Mouse (Mus musculus) midbrain, embryonic 12.5 days (tissue): ENCODE data around the gene Ube2e1. TPM values are rescaled to one million over a fixed set of nuclear protein-coding genes. Genes with fewer than 3 reads are reported as not detected.

Source experiments
- ATAC-seq: fragments of 200-750 bp; cut with Nextera tagmentation; 2 replicates; pipeline ENCODE4 v1.8.0; 2017; ENCODE audit warnings: low read depth, moderate TSS enrichment, moderate library complexity; ENCODE audit not compliant: low FRiP score
- H3K27ac ChIP-seq: fragments of 300-500 bp; sonication (generic); replicated peaks from 2 replicates; pipeline ENCODE4 v1.5.1; 2016; ENCODE audit warnings: mild to moderate bottlenecking
- H3K27me3 ChIP-seq: fragments of 300-500 bp; sonication (generic); 2 replicates; pipeline ENCODE4 v1.6.1; 2016; ENCODE audit warnings: mild to moderate bottlenecking
- H3K36me3 ChIP-seq: fragments of 300-500 bp; sonication (generic); 2 replicates; pipeline ENCODE4 v1.6.1; 2016
- H3K4me1 ChIP-seq: fragments of 300-500 bp; sonication (generic); 2 replicates; pipeline ENCODE4 v1.6.1; 2016
- H3K4me2 ChIP-seq: fragments of 300-500 bp; sonication (generic); replicated peaks from 2 replicates; pipeline ENCODE4 v1.6.1; 2016; ENCODE audit warnings: mild to moderate bottlenecking, moderate library complexity
- H3K4me3 ChIP-seq: fragments of 300-500 bp; sonication (generic); 2 replicates; pipeline ENCODE4 v1.5.1; 2016; ENCODE audit warnings: mild to moderate bottlenecking
- H3K9ac ChIP-seq: fragments of 300-500 bp; sonication (generic); replicated peaks from 2 replicates; pipeline ENCODE4 v1.6.1; 2016; ENCODE audit warnings: mild to moderate bottlenecking, moderate library complexity
- H3K9me3 ChIP-seq: fragments of 300-500 bp; sonication (generic); 2 replicates; pipeline ENCODE4 v1.6.1; 2016; ENCODE audit warnings: mild to moderate bottlenecking
- WGBS: fragments of 180-500 bp; shearing (Covaris S2); methylation state at CpG from one replicate; pipeline ENCODE4 v1.1.7; 2016; 5-methylcytosine and 5-hydroxymethylcytosine counted together
- polyA plus RNA-seq: library from polyadenylated mRNA; unstranded; fragments of >200 nt; fragmentation: Nextera tagmentation; extraction: Ambion mirVana; gene quantifications from 2 replicates; pipeline ENCODE4 v1.2.1, GENCODE M21; 2016

Ube2e1 gene
- polyA plus RNA-seq, 1 experiment from 2014 or later: 189 TPM

GRCm38 (mm10) chr14:18353525-18353924, 21.9 kb upstream of the Ube2e1 start:
- Histone ChIP-seq H3K9ac (no peak overlapping the region), H3K27ac (no peak overlapping the region), H3K9me3 (no peaks in the 10 kb centered on the region), H3K4me1 (no peaks in the 10 kb centered on the region), H3K27me3 (no peaks in the 10 kb centered on the region), H3K4me2 (no peak overlapping the region), H3K4me3 (no peak overlapping the region), H3K36me3 (no peaks in the 10 kb centered on the region)
- 60% methylated on average over 3 of the region's 3 CpGs for whole genome bisulfite sequencing
- no peak for ATAC-seq

- Histone ChIP-seq H3K27ac (no peak overlapping the region), H3K4me3 (no peak overlapping the region), H3K9me3 (no peaks in the 10 kb centered on the region), H3K9ac (no peak overlapping the region), H3K4me2 (no peak overlapping the region), H3K4me1 (no peaks in the 10 kb centered on the region), H3K36me3 (no peaks in the 10 kb centered on the region), H3K27me3 (no peaks in the 10 kb centered on the region)
- WGBS: 81% methylated on average over 3 of the region's 3 CpGs
- ATAC-seq: no peak
Observed at GRCm38 (mm10) chr14:18352934-18353333, 21.3 kb upstream of the Ube2e1 start.

- 67% methylated on average over 1 of the region's 1 CpGs for WGBS
- no peak overlapping the region for H3K27ac ChIP-seq
- H3K27me3 ChIP-seq: no peaks in the 10 kb centered on the region
- no peaks in the 10 kb centered on the region for H3K9me3 ChIP-seq
- H3K9ac ChIP-seq: no peak overlapping the region
- ATAC-seq: no peak
- no peaks in the 10 kb centered on the region for H3K36me3 ChIP-seq
- H3K4me3 ChIP-seq: no peak overlapping the region
- no peaks in the 10 kb centered on the region for H3K4me1 ChIP-seq
- no peak overlapping the region for H3K4me2 ChIP-seq
Observed at GRCm38 (mm10) chr14:18350680-18351079, 19.0 kb upstream of the Ube2e1 start.

GRCm38 (mm10) chr14:18349871-18350270, 18.2 kb upstream of the Ube2e1 start:
- Histone ChIP-seq H3K27me3 (no peaks in the 10 kb centered on the region), H3K4me1 (no peaks in the 10 kb centered on the region), H3K9ac (no peak overlapping the region), H3K9me3 (no peaks in the 10 kb centered on the region), H3K27ac (no peak overlapping the region), H3K4me3 (no peak overlapping the region), H3K36me3 (no peaks in the 10 kb centered on the region), H3K4me2 (no peak overlapping the region)
- no peak for ATAC-seq
- 64% methylated on average over 5 of the region's 5 CpGs for WGBS

GRCm38 (mm10) chr14:18343589-18343988, 11.9 kb upstream of the Ube2e1 start:
- no peaks in the 10 kb centered on the region for H3K4me1 ChIP-seq
- H3K4me3 ChIP-seq: no peak overlapping the region
- H3K9me3 ChIP-seq: no peaks in the 10 kb centered on the region
- 70% methylated on average over 4 of the region's 4 CpGs for WGBS
- no peak for ATAC-seq
- no peak overlapping the region for H3K9ac ChIP-seq
- H3K27me3 ChIP-seq: no peaks in the 10 kb centered on the region
- no peak overlapping the region for H3K4me2 ChIP-seq
- H3K27ac ChIP-seq: no peak overlapping the region
- no peaks in the 10 kb centered on the region for H3K36me3 ChIP-seq

GRCm38 (mm10) chr14:18342749-18343148, 11.1 kb upstream of the Ube2e1 start:
- no peak for ATAC-seq
- Histone ChIP-seq H3K4me1 (no peaks in the 10 kb centered on the region), H3K27ac (no peak overlapping the region), H3K9me3 (no peaks in the 10 kb centered on the region), H3K4me3 (no peak overlapping the region), H3K36me3 (no peaks in the 10 kb centered on the region), H3K9ac (no peak overlapping the region), H3K4me2 (no peak overlapping the region), H3K27me3 (no peaks in the 10 kb centered on the region)
- WGBS: 84% methylated on average over 2 of the region's 2 CpGs

GRCm38 (mm10) chr14:18341088-18341487, 9.4 kb upstream of the Ube2e1 start:
- Histone ChIP-seq H3K36me3 (no peaks in the 10 kb centered on the region), H3K4me3 (no peak overlapping the region), H3K4me2 (no peak overlapping the region), H3K9me3 (no peaks in the 10 kb centered on the region), H3K27me3 (no peaks in the 10 kb centered on the region), H3K9ac (no peak overlapping the region), H3K4me1 (no peaks in the 10 kb centered on the region), H3K27ac (no peak overlapping the region)
- 94% methylated on average over 3 of the region's 3 CpGs for WGBS
- no peak for ATAC-seq

GRCm38 (mm10) chr14:18336106-18336505, 4.4 kb upstream of the Ube2e1 start:
- no peak overlapping the region for H3K9ac ChIP-seq
- no peak overlapping the region for H3K4me2 ChIP-seq
- H3K4me1 ChIP-seq: no peaks in the 10 kb centered on the region
- ATAC-seq: no peak
- H3K36me3 ChIP-seq: no peaks in the 10 kb centered on the region
- H3K9me3 ChIP-seq: no peaks in the 10 kb centered on the region
- H3K27ac ChIP-seq: no peak overlapping the region
- H3K4me3 ChIP-seq: no peak overlapping the region
- H3K27me3 ChIP-seq: no peaks in the 10 kb centered on the region

GRCm38 (mm10) chr14:18330789-18331692, 618 bp downstream of the Ube2e1 start:
- Histone ChIP-seq H3K4me1 (peaks cover 33% of the 10 kb centered on the region), H3K36me3 (no peaks in the 10 kb centered on the region), H3K27me3 (no peaks in the 10 kb centered on the region), H3K4me2 (peak overlapping the region; percentile 75), H3K27ac (peak overlapping the region; percentile 74), H3K9me3 (no peaks in the 10 kb centered on the region), H3K4me3 (peak overlapping the region; percentile 96), H3K9ac (peak overlapping the region; percentile 98)
- under 1% methylated on average over 68 of the region's 99 CpGs for WGBS
- ATAC-seq: peak; percentile 39

GRCm38 (mm10) chr14:18326968-18327672, 4.5 kb downstream of the Ube2e1 start:
- Histone ChIP-seq H3K4me1 (peaks cover 35% of the 10 kb centered on the region), H3K27ac (peak overlapping the region; percentile 69), H3K9ac (peak overlapping the region; percentile 61), H3K4me3 (peak overlapping the region; percentile 55), H3K36me3 (no peaks in the 10 kb centered on the region), H3K27me3 (no peaks in the 10 kb centered on the region), H3K4me2 (peak overlapping the region; percentile 77), H3K9me3 (no peaks in the 10 kb centered on the region)
- peak; percentile 73 for ATAC-seq
- WGBS: under 1% methylated on average over 37 of the region's 37 CpGs

- Histone ChIP-seq H3K4me2 (no peak overlapping the region), H3K27ac (no peak overlapping the region), H3K9ac (no peak overlapping the region), H3K36me3 (0 out of 2 replicates have a peak, but pooled peaks cover 4% of the 10 kb centered on the region), H3K9me3 (no peaks in the 10 kb centered on the region), H3K27me3 (no peaks in the 10 kb centered on the region), H3K4me3 (no peak overlapping the region), H3K4me1 (no peaks in the 10 kb centered on the region)
- no peak for ATAC-seq
- 88% methylated on average over 11 of the region's 11 CpGs for WGBS
Observed at GRCm38 (mm10) chr14:18317457-18318411, 13.9 kb downstream of the Ube2e1 start.
